Mouse (Mus musculus) mouse embryonic stem cell (cell line): Measurements from ENCODE around the gene Agbl3.

Source experiments
- in situ Hi-C, 2 experiments: fragments of 300-500 bp; cut with MboI; formaldehyde crosslinking; loops; 1 replicate in 1 of 2; 3 replicates in 1 of 2; pipeline ENCODE4 v1.14.3; 2019 to 2020; ENCODE audit warnings: low sequenced_read_pairs in 2 of 2, low pct_unique_long_range_greater_than_20kb in 1 of 2, mixed read lengths in 1 of 2; ENCODE audit not compliant: unreplicated experiment in 1 of 2

Agbl3 gene

DNA sequence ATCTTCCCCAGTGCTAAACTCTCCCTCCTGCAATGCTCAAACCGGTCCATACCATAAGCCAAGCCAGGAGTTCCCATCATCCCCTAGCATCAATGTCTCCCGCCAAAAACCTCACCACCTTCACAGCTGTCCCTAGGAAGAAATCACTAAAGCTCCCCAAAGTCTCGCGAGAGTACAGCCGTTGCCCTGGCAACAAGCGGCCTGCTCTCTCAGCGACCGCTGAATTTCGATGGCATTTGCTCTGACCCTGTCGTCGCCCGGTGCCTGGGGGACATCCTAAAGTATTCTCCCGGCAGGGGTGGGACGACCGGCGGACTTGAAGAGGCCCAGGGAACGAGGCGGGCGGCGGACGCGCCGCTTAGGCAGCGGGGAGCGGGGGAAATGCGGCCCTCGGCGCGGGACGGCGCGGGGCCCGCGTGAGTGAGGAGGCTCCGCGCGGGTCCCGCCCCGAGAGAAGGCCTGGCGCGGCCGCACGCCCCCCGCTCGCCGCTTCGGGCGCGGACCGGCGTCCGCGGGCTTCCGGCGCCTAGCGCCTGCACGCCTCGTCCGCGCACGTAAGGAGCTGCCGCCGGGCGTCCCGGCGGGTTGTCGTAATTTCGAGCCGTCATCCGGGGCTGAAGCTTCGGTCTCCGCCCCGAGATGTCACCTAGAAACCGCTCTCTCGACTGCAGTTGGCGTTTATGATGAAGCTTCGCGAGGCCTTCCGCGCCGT is at the start of gene Agbl3:
Agbl3 (plus strand) TSS at position 202 of the 712 bp plus-strand sequence.
- in situ Hi-C loops, result no loop called here

GRCm38 (mm10) chr6:34731007-34731406 is 49.2 kb upstream of the Agbl3 start:
- in situ Hi-C loops, result no loop called here

DNA sequence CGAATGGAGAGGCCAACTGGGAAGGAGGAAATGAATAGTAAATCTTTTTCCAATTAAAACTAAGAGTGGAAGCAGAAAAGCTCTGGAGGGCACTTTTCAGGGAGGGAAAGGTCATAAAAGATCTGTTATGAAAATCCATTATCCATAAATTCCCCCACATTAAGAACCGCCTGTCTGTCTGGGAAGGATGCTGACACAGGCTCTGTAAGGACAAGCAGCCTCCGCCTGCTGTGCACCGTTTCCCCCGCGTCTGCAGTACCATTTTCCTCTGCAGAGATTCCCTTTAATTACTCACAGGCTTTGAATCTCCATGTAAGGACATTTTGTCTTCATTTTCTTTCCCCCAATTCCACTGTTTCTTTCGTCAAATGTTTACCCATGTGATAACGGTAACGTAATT is 48.7 kb upstream of the Agbl3 start:
- in situ Hi-C loops, result no loop called here

DNA sequence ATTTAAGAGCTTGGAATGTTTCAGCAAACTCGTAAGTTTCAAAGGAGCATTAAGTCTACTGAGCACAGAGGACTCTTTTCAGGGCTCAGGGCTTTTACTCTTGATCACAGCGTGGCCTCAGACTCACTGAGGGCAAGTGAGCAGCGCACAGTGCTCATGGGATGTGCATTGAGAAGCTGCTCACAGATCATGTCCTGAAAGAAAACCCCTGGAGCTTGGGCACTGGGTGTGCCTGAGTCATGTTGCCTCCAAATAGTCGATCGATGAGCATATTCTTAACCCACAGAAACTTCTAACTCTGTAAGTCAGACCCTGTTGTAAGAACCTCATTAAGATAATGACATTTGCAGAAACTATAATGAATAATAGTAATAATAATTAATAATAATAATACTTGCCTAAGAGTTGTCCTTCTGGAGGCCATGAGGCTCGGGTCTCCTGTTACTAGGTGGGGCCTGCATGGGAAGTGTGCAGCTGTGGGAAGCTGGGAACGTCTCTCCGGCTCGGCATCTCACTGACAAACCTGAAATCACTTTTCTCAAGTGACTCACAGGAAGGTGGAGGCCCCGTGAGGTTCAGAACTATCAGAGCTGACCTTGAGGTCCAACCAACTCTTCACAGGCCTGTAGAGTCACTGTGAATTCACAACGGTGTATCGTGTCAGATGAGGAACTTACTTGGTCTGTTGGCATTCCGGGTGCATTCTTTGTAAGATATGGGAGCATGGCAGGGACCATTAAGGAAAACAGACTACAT is 45.1 kb upstream of the Agbl3 start:
- in situ Hi-C loops, result no loop called here

DNA sequence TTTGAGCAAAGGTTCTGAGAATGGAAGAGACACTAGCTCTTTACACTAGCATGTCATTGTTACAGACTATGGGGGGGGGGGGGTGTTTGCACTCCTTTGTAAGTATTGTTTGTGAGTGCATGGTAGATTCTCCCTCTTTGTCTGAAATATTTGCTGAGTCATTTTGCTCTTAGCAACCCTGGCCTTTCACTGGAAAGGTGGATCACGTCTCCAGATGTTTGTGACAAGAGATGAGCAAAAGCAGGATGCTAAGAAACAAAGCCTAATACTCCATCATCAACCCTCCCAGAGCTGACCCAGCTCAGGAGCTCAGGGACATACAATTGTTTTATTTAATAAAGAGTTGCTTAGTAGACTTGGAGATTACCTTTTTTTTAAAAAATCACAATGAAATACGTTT is 43.3 kb upstream of the Agbl3 start:
- in situ Hi-C loops, result no loop called here

DNA sequence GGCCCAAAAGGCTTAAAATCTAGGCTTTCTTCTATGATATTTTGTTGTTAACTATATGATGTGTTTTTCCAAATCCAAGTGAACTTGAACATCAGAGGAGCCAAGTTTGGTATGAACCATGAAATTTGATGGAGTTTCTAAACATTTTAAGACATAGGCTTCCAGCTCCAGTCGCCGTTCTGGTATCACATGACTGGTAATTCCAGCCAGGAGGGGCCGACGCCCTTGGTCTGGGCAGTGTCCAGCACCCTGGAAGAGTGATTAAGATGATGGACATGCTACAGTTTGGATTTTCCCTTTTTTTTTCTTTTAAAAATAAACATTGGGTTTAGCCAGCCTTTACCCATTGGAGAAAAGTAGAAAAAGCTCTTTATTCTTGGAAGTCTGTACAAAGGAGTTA is 36.3 kb upstream of the Agbl3 start:
- in situ Hi-C loops, result no loop called here

- in situ Hi-C loops, result no loop called here
Measured at GRCm38 (mm10) chr6:34747846-34748245, 32.4 kb upstream of the Agbl3 start.

DNA sequence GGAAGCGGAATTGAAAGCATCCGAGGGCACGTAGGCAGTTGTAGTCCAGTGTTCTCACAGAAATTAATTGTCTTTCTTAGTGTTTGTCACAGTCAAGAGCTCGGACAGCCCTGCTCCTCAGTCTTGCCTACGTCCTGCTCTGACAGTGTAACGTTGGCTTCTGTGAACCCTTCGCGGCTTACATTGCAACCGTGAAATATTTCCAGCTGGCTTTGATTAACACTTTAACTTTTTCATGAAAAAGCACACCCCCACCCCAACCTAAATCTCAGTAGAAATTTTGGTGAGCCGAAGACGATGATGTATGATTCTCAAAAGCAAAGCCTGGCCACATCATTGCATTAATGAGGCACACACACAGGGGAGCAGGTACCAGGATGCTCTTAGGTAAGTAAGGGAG is 31.7 kb upstream of the Agbl3 start:
- in situ Hi-C loops, result no loop called here

- in situ Hi-C loops, result no loop called here
Measured at GRCm38 (mm10) chr6:34749526-34749925, 30.7 kb upstream of the Agbl3 start.

DNA sequence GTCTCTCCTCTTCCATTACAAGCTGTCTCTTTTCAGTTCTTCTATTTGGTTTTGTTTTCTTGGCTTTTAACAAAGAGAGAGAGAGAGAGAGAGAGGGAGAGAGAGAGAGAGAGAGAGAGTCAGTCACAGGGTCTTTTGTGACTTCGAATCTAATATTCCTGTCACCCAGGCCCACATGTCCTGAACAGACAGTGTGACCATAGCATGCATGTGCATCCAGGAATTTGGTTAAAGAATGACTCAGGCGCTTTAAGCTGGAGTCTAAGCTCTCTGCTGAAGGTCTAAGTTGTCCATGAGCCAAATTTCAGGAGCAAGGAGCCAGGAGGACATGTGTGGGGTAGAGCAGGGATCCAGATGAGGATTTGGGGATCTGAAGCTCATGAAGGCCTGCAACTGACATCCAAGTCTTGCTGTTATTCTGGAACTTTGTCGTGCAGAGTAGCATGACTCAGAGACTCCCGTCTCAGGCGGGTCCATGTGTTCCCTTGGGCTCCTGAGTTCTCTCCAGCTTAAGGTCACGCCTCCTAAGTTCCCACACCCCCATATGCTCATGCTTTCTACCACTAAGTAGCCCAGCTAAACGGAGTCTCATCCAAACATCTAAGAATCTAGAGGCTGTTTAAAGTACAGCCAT is 29.6 kb upstream of the Agbl3 start:
- in situ Hi-C loops, result loop anchor here (10.0 to 25.0 kb wide), 2 partner anchors 226 to 463 kb away; no protein-coding TSS in a partner anchor

DNA sequence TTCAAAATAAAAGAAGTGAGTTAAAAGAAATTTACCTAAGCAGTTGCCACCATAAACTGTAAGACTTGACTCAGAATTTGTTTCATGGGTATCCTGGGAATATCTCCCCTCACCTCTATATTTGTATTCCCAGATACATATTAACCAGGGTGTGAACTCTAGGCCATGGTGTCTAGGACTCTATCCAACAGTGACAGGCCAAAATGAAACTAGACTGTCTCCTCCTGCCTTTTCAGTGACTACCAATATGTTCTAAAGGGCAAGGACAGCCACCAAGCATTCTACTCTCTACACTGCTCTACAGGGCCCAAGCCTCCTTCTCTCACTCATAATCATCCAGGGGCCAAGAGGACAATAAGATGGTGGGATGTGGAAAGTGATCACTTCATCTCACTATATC is 28.6 kb upstream of the Agbl3 start:
- in situ Hi-C loops, result loop anchor here (10.0 to 25.0 kb wide), 2 partner anchors 227 to 464 kb away; no protein-coding TSS in a partner anchor

- in situ Hi-C loops, result loop anchor here (10.0 to 25.0 kb wide), 2 partner anchors 230 to 467 kb away; no protein-coding TSS in a partner anchor
Measured at GRCm38 (mm10) chr6:34754448-34754847, 25.8 kb upstream of the Agbl3 start.

GRCm38 (mm10) chr6:34758340-34758739 is 21.9 kb upstream of the Agbl3 start:
- in situ Hi-C loops, result loop anchor here (5.0 to 25.0 kb wide), 3 partner anchors 234 to 471 kb away; no protein-coding TSS in a partner anchor

DNA sequence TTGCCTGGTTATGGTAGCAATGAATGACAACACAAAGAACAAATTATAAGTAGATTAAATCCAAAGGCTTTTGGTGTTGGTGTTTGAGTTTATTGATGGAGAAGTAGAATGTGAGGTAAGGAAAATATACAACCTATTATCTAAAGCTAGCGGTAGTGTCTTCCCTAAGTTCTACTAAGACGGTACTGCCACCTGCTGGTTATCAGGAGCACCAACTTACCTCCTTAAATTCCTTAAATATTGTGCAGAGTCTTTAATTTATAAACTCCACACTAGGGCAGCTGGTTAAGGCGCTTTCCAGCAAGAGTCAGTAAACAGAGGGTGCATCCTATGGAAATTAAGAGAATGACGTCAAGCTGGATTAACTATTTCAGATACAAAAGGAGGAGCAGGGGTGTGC is 20.2 kb upstream of the Agbl3 start:
- in situ Hi-C loops, result loop anchor here (25.0 kb wide), 1 partner anchor 473 kb away; no protein-coding TSS in a partner anchor

GRCm38 (mm10) chr6:34765721-34766120 is 14.5 kb upstream of the Agbl3 start:
- in situ Hi-C loops, result loop anchor here (25.0 kb wide), 1 partner anchor 478 kb away; no protein-coding TSS in a partner anchor

GRCm38 (mm10) chr6:34769984-34770383 is 10.2 kb upstream of the Agbl3 start:
- in situ Hi-C loops, result loop anchor here (10.0 to 25.0 kb wide), 2 partner anchors 155 to 483 kb away; partner anchors contain the start of gene Stra8 (in 1 of the 2)

DNA sequence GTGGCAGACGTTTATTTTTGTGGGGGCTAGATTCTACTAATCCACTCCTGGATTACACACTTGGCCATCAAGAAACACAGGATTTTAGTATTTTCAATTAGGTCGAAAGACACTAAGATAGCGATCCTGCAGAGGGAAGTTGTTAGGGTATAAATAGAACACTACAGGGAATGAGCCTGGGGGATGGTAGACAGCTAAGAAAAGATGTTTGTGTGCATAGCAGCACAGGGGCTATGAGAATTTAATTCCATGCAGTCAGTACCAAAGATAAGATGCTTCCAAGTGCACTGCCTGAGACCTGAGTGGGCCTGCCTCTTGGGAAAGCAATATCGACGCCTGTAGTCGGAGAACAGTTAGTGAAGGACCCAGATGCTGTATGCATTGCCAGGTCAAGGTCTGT is 9.7 kb upstream of the Agbl3 start:
- in situ Hi-C loops, result loop anchor here (10.0 to 25.0 kb wide), 2 partner anchors 154 to 483 kb away; partner anchors contain the start of gene Stra8 (in 1 of the 2)

DNA sequence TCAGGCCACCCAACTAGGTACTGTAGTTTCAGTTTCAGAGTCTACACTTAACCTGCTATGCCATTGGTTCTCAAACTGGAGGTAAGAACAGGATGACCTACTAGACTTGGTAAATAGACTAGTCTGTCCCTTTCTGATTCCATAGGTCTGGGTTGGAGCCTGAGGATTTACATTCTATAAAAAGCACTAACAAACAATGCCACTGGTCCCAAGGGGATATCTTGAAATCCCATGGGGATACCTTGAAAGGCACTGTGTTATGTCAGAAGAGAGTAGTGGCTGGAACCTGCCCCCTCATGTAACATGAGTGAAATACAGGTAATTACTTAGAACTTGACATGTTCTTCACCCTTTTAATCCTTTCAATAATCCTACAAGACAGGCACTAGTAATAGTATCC is 3.8 kb upstream of the Agbl3 start:
- in situ Hi-C loops, result loop anchor here in 1 of 2 experiments (10.0 kb wide), 1 partner anchor 148 kb away; the partner anchor contains the start of gene Stra8

DNA sequence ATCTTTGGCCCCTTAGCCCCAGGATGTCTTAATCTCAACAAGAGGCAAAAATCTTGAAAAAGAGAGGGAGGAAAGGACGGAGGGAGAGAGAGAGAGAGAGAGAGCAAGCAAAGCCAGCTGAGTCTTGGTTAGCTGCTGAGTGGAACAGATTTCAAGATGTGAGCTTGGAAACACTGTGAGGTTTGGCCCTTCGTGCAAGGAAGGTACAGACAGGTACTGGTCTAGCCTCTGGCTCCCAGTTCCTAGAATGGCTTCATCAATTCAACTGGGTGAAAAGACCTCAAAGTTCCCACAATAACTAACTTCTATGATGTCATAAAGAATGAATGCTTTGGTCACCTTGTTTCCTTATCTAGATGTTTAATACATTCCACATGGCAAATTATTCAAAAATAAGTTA is 3.1 kb upstream of the Agbl3 start:
- in situ Hi-C loops, result loop anchor here in 1 of 2 experiments (10.0 kb wide), 1 partner anchor 148 kb away; the partner anchor contains the start of gene Stra8
